Mouse (Mus musculus): Measurements from ENCODE around the gene Ccnb1. TPM values are rescaled to one million over a fixed set of nuclear protein-coding genes. Genes with fewer than 3 reads are reported as not detected.
"Not testable (repeated sequence)": the region's sequence is repeated elsewhere in the genome, so short reads cannot be mapped to it uniquely, and the experiment has no call there.

The Ccnb1 gene
- polyA plus RNA-seq, 1 experiment from 2014 or later = 159 TPM

GRCm38 (mm10) chr13:100805776-100806175, 19.4 kb upstream of the Ccnb1 start:
- H3K36me3 ChIP-seq = peaks cover 75% of the 10 kb centered on the region
- no peak overlapping the region for H3K4me3 ChIP-seq
- H3K4me1 ChIP-seq (replicated peaks) = no peaks in the 10 kb centered on the region
- no peaks in the 10 kb centered on the region for H3K9me3 ChIP-seq (replicated peaks)
- no peak overlapping the region for H3K4me2 ChIP-seq
- ATAC-seq (replicated peaks; ENCODE audit: insufficient number of reproducible peaks, insufficient read depth, low FRiP score, low read depth) = no peak
- H3K27ac ChIP-seq = no peak overlapping the region
- no peak overlapping the region for H3K9ac ChIP-seq
- 95% methylated on average over 3 of the region's 3 CpGs for WGBS
- no peaks in the 10 kb centered on the region for H3K27me3 ChIP-seq

- 86% methylated on average over 6 of the region's 6 CpGs for WGBS
- no peak overlapping the region for H3K4me3 ChIP-seq
- H3K36me3 ChIP-seq = peaks cover 18% of the 10 kb centered on the region
- no peak for ATAC-seq (replicated peaks; ENCODE audit: insufficient number of reproducible peaks, insufficient read depth, low FRiP score, low read depth)
- no peak overlapping the region for H3K9ac ChIP-seq
- no peaks in the 10 kb centered on the region for H3K9me3 ChIP-seq (replicated peaks)
- H3K27ac ChIP-seq = no peak overlapping the region
- H3K27me3 ChIP-seq = no peaks in the 10 kb centered on the region
- H3K4me1 ChIP-seq (replicated peaks) = no peaks in the 10 kb centered on the region
- no peak overlapping the region for H3K4me2 ChIP-seq
Measured at GRCm38 (mm10) chr13:100797171-100797570, 10.8 kb upstream of the Ccnb1 start.

- Histone ChIP-seq H3K4me1 (replicated peaks) (peaks cover 14% of the 10 kb centered on the region), H3K27me3 (no peaks in the 10 kb centered on the region), H3K4me3 (no peak overlapping the region), H3K27ac (no peak overlapping the region), H3K4me2 (no peak overlapping the region), H3K36me3 (no peaks in the 10 kb centered on the region; the same call in 1 of the 2 replicates), H3K9ac (no peak overlapping the region), H3K9me3 (replicated peaks) (no peaks in the 10 kb centered on the region)
- no peak for ATAC-seq (replicated peaks; ENCODE audit: insufficient number of reproducible peaks, insufficient read depth, low FRiP score, low read depth)
- WGBS = 79% methylated on average over 3 of the region's 3 CpGs
Measured at GRCm38 (mm10) chr13:100789083-100789482, 2.7 kb upstream of the Ccnb1 start.

- H3K27ac ChIP-seq; H3K36me3 ChIP-seq; H3K9me3 ChIP-seq (replicated peaks); H3K4me2 ChIP-seq; H3K27me3 ChIP-seq; H3K9ac ChIP-seq; ATAC-seq (replicated peaks; ENCODE audit: insufficient number of reproducible peaks, insufficient read depth, low FRiP score, low read depth); H3K4me3 ChIP-seq: not testable (repeated sequence)
- WGBS = 93% methylated on average over 12 of the region's 14 CpGs
- H3K4me1 ChIP-seq (replicated peaks) = peaks cover 24% of the 10 kb centered on the region
Measured at GRCm38 (mm10) chr13:100788057-100788456, 1.7 kb upstream of the Ccnb1 start.

GRCm38 (mm10) chr13:100787316-100788010, 1.1 kb upstream of the Ccnb1 start:
- no peak for ATAC-seq (replicated peaks; ENCODE audit: insufficient number of reproducible peaks, insufficient read depth, low FRiP score, low read depth)
- no peak overlapping the region for H3K27ac ChIP-seq
- H3K4me2 ChIP-seq = no peak overlapping the region
- no peaks in the 10 kb centered on the region for H3K27me3 ChIP-seq
- peaks cover 13% of the 10 kb centered on the region; the same call in 1 of the 2 replicates for H3K36me3 ChIP-seq
- 70% methylated on average over 6 of the region's 6 CpGs for WGBS
- H3K9me3 ChIP-seq (replicated peaks) = no peaks in the 10 kb centered on the region
- H3K4me3 ChIP-seq = no peak overlapping the region
- H3K9ac ChIP-seq = no peak overlapping the region
- peaks cover 26% of the 10 kb centered on the region for H3K4me1 ChIP-seq (replicated peaks)

- Histone ChIP-seq H3K9ac (peak overlapping the region; percentile 72), H3K9me3 (replicated peaks) (no peaks in the 10 kb centered on the region), H3K36me3 (peaks cover 20% of the 10 kb centered on the region; the same call in 1 of the 2 replicates), H3K27ac (peak overlapping the region; percentile 51; the same call in 1 of the 2 replicates), H3K27me3 (no peaks in the 10 kb centered on the region), H3K4me1 (replicated peaks) (peaks cover 26% of the 10 kb centered on the region), H3K4me3 (peak overlapping the region; percentile 81), H3K4me2 (peak overlapping the region; percentile 94)
- peak; percentile 28 for ATAC-seq (replicated peaks; ENCODE audit: insufficient number of reproducible peaks, insufficient read depth, low FRiP score, low read depth)
- WGBS = under 1% methylated on average over 30 of the region's 30 CpGs
Measured at GRCm38 (mm10) chr13:100785806-100786413, 460 bp downstream of the Ccnb1 start.

GRCm38 (mm10) chr13:100777491-100777890, 8.9 kb downstream of the Ccnb1 start:
- Histone ChIP-seq H3K9ac (no peak overlapping the region), H3K9me3 (replicated peaks) (no peaks in the 10 kb centered on the region)
- WGBS = 47% methylated on average over 3 of the region's 3 CpGs

GRCm38 (mm10) chr13:100776710-100777109, 9.7 kb downstream of the Ccnb1 start:
- 63% methylated on average over 6 of the region's 6 CpGs for WGBS
- 0 out of 2 replicates have a peak overlapping the region, but pooled peaks have one; percentile 3 for H3K27ac ChIP-seq
- H3K4me2 ChIP-seq = 0 out of 2 replicates have a peak overlapping the region, but pooled peaks have one; percentile 82
- ATAC-seq (replicated peaks; ENCODE audit: insufficient number of reproducible peaks, insufficient read depth, low FRiP score, low read depth) = no peak
- no peak overlapping the region for H3K9ac ChIP-seq
- H3K4me3 ChIP-seq = no peak overlapping the region
- no peaks in the 10 kb centered on the region for H3K9me3 ChIP-seq (replicated peaks)
- peaks cover 16% of the 10 kb centered on the region for H3K4me1 ChIP-seq (replicated peaks)
- H3K36me3 ChIP-seq = peaks cover 13% of the 10 kb centered on the region; the same call in 1 of the 2 replicates
- no peaks in the 10 kb centered on the region for H3K27me3 ChIP-seq

More at GRCm38 (mm10) chr13:100777491-100777890, 8.9 kb downstream of the Ccnb1 start:
- Histone ChIP-seq H3K4me1 (replicated peaks) (peaks cover 16% of the 10 kb centered on the region), H3K4me3 (no peak overlapping the region), H3K27me3 (no peaks in the 10 kb centered on the region), H3K27ac (no peak overlapping the region), H3K36me3 (peaks cover 20% of the 10 kb centered on the region; the same call in 1 of the 2 replicates), H3K4me2 (no peak overlapping the region)
- ATAC-seq (replicated peaks; ENCODE audit: insufficient number of reproducible peaks, insufficient read depth, low FRiP score, low read depth) = no peak

GRCm38 (mm10) chr13:100776056-100776419, 10.3 kb downstream of the Ccnb1 start:
- Histone ChIP-seq H3K9ac (peak overlapping the region; percentile 65), H3K27me3 (no peaks in the 10 kb centered on the region), H3K36me3 (peaks cover 17% of the 10 kb centered on the region; the same call in 1 of the 2 replicates), H3K4me1 (replicated peaks) (peaks cover 16% of the 10 kb centered on the region), H3K4me2 (peak overlapping the region; percentile 82), H3K9me3 (replicated peaks) (no peaks in the 10 kb centered on the region), H3K4me3 (peak overlapping the region; percentile 83), H3K27ac (0 out of 2 replicates have a peak overlapping the region, but pooled peaks have one; percentile 3)
- WGBS = 14% methylated on average over 8 of the region's 8 CpGs
- ATAC-seq (replicated peaks; ENCODE audit: insufficient number of reproducible peaks, insufficient read depth, low FRiP score, low read depth) = no peak

- Histone ChIP-seq H3K4me3 (peak within 1 kb of the TSS; percentile 83), H3K4me1 (replicated peaks) (peaks cover 16% of the 10 kb centered on the region), H3K36me3 (peaks cover 18% of the 10 kb centered on the region; the same call in 1 of the 2 replicates), H3K4me2 (peak within 1 kb of the TSS; percentile 82), H3K9me3 (replicated peaks) (no peaks in the 10 kb centered on the region), H3K27ac (peak within 1 kb of the TSS; percentile 3; the same call in 1 of the 2 replicates), H3K9ac (peak within 1 kb of the TSS; percentile 65), H3K27me3 (no peaks in the 10 kb centered on the region)
- ATAC-seq (replicated peaks; ENCODE audit: insufficient number of reproducible peaks, insufficient read depth, low FRiP score, low read depth) = peak; percentile 87
- under 1% methylated on average over 46 of the region's 46 CpGs for WGBS
Measured at GRCm38 (mm10) chr13:100775252-100776055, 10.9 kb downstream of the Ccnb1 start, which contains the start of gene Cenph. Gene Cenph (minus strand): TSS chr13:100775899.

- no peak for ATAC-seq (replicated peaks; ENCODE audit: insufficient number of reproducible peaks, insufficient read depth, low FRiP score, low read depth)
- H3K4me2 ChIP-seq = peak overlapping the region; percentile 82
- no peaks in the 10 kb centered on the region for H3K9me3 ChIP-seq (replicated peaks)
- peak overlapping the region; percentile 83 for H3K4me3 ChIP-seq
- H3K27me3 ChIP-seq = no peaks in the 10 kb centered on the region
- H3K36me3 ChIP-seq = peaks cover 16% of the 10 kb centered on the region; the same call in 1 of the 2 replicates
- H3K4me1 ChIP-seq (replicated peaks) = peaks cover 16% of the 10 kb centered on the region
- H3K27ac ChIP-seq = no peak overlapping the region
- H3K9ac ChIP-seq = 0 out of 2 replicates have a peak overlapping the region, but pooled peaks have one; percentile 65
Measured at GRCm38 (mm10) chr13:100774704-100775103, 11.7 kb downstream of the Ccnb1 start.

All from heart, embryonic 15.5 days (tissue).